Mouse (Mus musculus) skeletal muscle tissue, postnatal 0 days (tissue): Measurements from ENCODE around the gene 1700020D05Rik. TPM values are rescaled to one million over a fixed set of nuclear protein-coding genes. Genes with fewer than 3 reads are reported as not detected.

Experiments used
- polyA plus RNA-seq: library from polyadenylated mRNA; unstranded; fragments of >200 nt; fragmentation: Nextera tagmentation; extraction: Ambion mirVana; gene quantifications from 2 replicates; pipeline ENCODE4 v1.2.1, GENCODE M21; 2015

1700020D05Rik gene
- 0.14 TPM in 1 of 2 replicates, not detected in the other for polyA plus RNA-seq

GRCm38 (mm10) chr19:5503687-5504086 lies at the start of gene 1700020D05Rik:
Gene 1700020D05Rik, minus strand, starts transcription at chr19:5503787.

GRCm38 (mm10) chr19:5510031-5511026 lies 6.7 kb upstream of the 1700020D05Rik start, which contains the start of gene Snx32:
Gene Snx32, minus strand, starts transcription at chr19:5510538.

GRCm38 (mm10) chr19:5490313-5490897 lies 13.2 kb downstream of the 1700020D05Rik start, which contains the start of gene Cfl1:
Gene Cfl1, plus strand, starts transcription at chr19:5490455.

GRCm38 (mm10) chr19:5487768-5488550 lies 15.6 kb downstream of the 1700020D05Rik start, which contains the start of gene Mus81:
Gene Mus81, minus strand, starts transcription at chr19:5488402.

GRCm38 (mm10) chr19:5473720-5474119 lies 29.9 kb downstream of the 1700020D05Rik start, which contains the start of gene Efemp2:
Gene Efemp2, plus strand, starts transcription at chr19:5473954.

GRCm38 (mm10) chr19:5468374-5468773 lies 35.2 kb downstream of the 1700020D05Rik start, which contains the start of gene Ctsw:
Gene Ctsw, minus strand, starts transcription at chr19:5468507.

GRCm38 (mm10) chr19:5460465-5460911 lies 43.1 kb downstream of the 1700020D05Rik start, which contains the start of gene Fibp:
Gene Fibp, plus strand, starts transcription at chr19:5460615.

GRCm38 (mm10) chr19:5457746-5458442 lies 45.7 kb downstream of the 1700020D05Rik start, which contains the start of gene Ccdc85b:
Gene Ccdc85b, minus strand, starts transcription at chr19:5457894.

Other genes with a start within 250 kb of the 1700020D05Rik start
- 6.6 and 7.4 TPM in 2 replicates for gene Pacs1, start 230.7 kb downstream of the 1700020D05Rik start, polyA plus RNA-seq
- 128 and 129 TPM in 2 replicates for gene Sf3b2, start 208.3 kb downstream of the 1700020D05Rik start, polyA plus RNA-seq
- gene Gal3st3, start 205.5 kb downstream of the 1700020D05Rik start, polyA plus RNA-seq, result 0.45 and 0.57 TPM in 2 replicates
- not detected in 2 replicates for gene Catsper1, start 168.0 kb downstream of the 1700020D05Rik start, polyA plus RNA-seq
- 4.5 and 13.1 TPM in 2 replicates for gene Cst6, start 154.2 kb downstream of the 1700020D05Rik start, polyA plus RNA-seq
- 21.4 and 25.3 TPM in 2 replicates for gene Eif1ad, start 137.0 kb downstream of the 1700020D05Rik start, polyA plus RNA-seq
- 216 and 231 TPM in 2 replicates for gene Banf1, start 136.6 kb downstream of the 1700020D05Rik start, polyA plus RNA-seq
- 22.0 and 29.6 TPM in 2 replicates for gene Sart1, start 115.1 kb downstream of the 1700020D05Rik start, polyA plus RNA-seq
- gene Tsga10ip, start 101.3 kb downstream of the 1700020D05Rik start, polyA plus RNA-seq, result 0.13 TPM in 1 of 2 replicates, not detected in the other
- 361 and 364 TPM in 2 replicates for gene Drap1, start 78.8 kb downstream of the 1700020D05Rik start, polyA plus RNA-seq
- gene AI837181, start 78.6 kb downstream of the 1700020D05Rik start, polyA plus RNA-seq, result 46.1 and 48.8 TPM in 2 replicates
- not detected in 2 replicates for gene Fosl1, start 56.2 kb downstream of the 1700020D05Rik start, polyA plus RNA-seq
- 6.8 and 8.5 TPM in 2 replicates for gene Ccdc85b, start 45.9 kb downstream of the 1700020D05Rik start, polyA plus RNA-seq
- gene Fibp, start 43.2 kb downstream of the 1700020D05Rik start, polyA plus RNA-seq, result 59.8 and 61.8 TPM in 2 replicates
- gene Ctsw, start 35.3 kb downstream of the 1700020D05Rik start, polyA plus RNA-seq, result 0.15 and 0.55 TPM in 2 replicates
- 53.2 and 70.8 TPM in 2 replicates for gene Efemp2, start 29.8 kb downstream of the 1700020D05Rik start, polyA plus RNA-seq
- 29.2 and 31.8 TPM in 2 replicates for gene Mus81, start 15.4 kb downstream of the 1700020D05Rik start, polyA plus RNA-seq
- 666 and 916 TPM in 2 replicates for gene Cfl1, start 13.3 kb downstream of the 1700020D05Rik start, polyA plus RNA-seq
- gene Snx32, start 6.8 kb upstream of the 1700020D05Rik start, polyA plus RNA-seq, result 6.4 and 8.5 TPM in 2 replicates
- 0.65 TPM in 1 of 2 replicates, not detected in the other for gene Ovol1, start 56.9 kb upstream of the 1700020D05Rik start, polyA plus RNA-seq
- gene Ap5b1, start 64.2 kb upstream of the 1700020D05Rik start, polyA plus RNA-seq, result 1.1 and 2.0 TPM in 2 replicates
- 48.4 and 58.1 TPM in 2 replicates for gene Rnaseh2c, start 98.1 kb upstream of the 1700020D05Rik start, polyA plus RNA-seq
- gene Kat5, start 106.5 kb upstream of the 1700020D05Rik start, polyA plus RNA-seq, result 28.4 and 28.8 TPM in 2 replicates
- gene Rela, start 133.7 kb upstream of the 1700020D05Rik start, polyA plus RNA-seq, result 24.4 and 28.3 TPM in 2 replicates
- 20.3 and 21.1 TPM in 2 replicates for gene Sipa1, start 159.9 kb upstream of the 1700020D05Rik start, polyA plus RNA-seq
- gene Map3k11, start 185.0 kb upstream of the 1700020D05Rik start, polyA plus RNA-seq, result 15.5 and 16.8 TPM in 2 replicates
- gene Pcnx3, start 185.1 kb upstream of the 1700020D05Rik start, polyA plus RNA-seq, result 4.7 and 6.5 TPM in 2 replicates
- 0.35 and 0.52 TPM in 2 replicates for gene Kcnk7, start 200.6 kb upstream of the 1700020D05Rik start, polyA plus RNA-seq
- gene Ehbp1l1, start 222.5 kb upstream of the 1700020D05Rik start, polyA plus RNA-seq, result 133 and 144 TPM in 2 replicates
- 85.5 and 88.0 TPM in 2 replicates for gene Fam89b, start 225.9 kb upstream of the 1700020D05Rik start, polyA plus RNA-seq
- 20.1 and 31.1 TPM in 2 replicates for gene Ltbp3, start 237.1 kb upstream of the 1700020D05Rik start, polyA plus RNA-seq